Comparison of ENCODE assay signal across 17 mouse cellular contexts in genomic region chr1:82106756-82107155, GRCm38 (mm10).
"Had no signal": no experiment of that assay in that cellular context is flagged by ENCODE, and none has a peak within 500 bp of the region (broad histone marks: within the 10 kb centered on the region; RNA-seq: fewer than 3 reads in every experiment).

No protein-coding gene starts in this region.

- DNase-seq: kidney, adult 8-10 months; kidney, postnatal 10 days; kidney, postnatal 36 days; layer of hippocampus, postnatal 36 days; liver, embryonic 13.5 days; lung, adult 2 months; lung, postnatal 14 days; lung, postnatal 4 days; right cerebral cortex, adult 18-20 months; right cerebral cortex, postnatal 14 days; right cerebral cortex, postnatal 4 days; thymus, postnatal 25 days had no signal

- ATAC-seq: midbrain, embryonic 15.5 days had no signal

- H3K4me3 ChIP-seq: kidney, embryonic 15.5 days; left cerebral cortex, adult 2 months; liver, embryonic 13.5 days; midbrain, embryonic 12.5 days; midbrain, embryonic 15.5 days; stomach, embryonic 15.5 days had no signal

- H3K9ac ChIP-seq: kidney, embryonic 15.5 days; liver, embryonic 13.5 days; midbrain, embryonic 12.5 days; midbrain, embryonic 15.5 days; stomach, embryonic 15.5 days had no signal

- H3K9me3 ChIP-seq: kidney, embryonic 15.5 days; liver, embryonic 13.5 days; midbrain, embryonic 12.5 days; midbrain, embryonic 15.5 days; stomach, embryonic 15.5 days had no signal

- H3K27me3 ChIP-seq: kidney, embryonic 15.5 days; liver, embryonic 13.5 days; midbrain, embryonic 12.5 days; midbrain, embryonic 15.5 days; stomach, embryonic 15.5 days had no signal

- H3K4me1 ChIP-seq: kidney, embryonic 15.5 days; liver, embryonic 13.5 days; midbrain, embryonic 12.5 days; midbrain, embryonic 15.5 days; stomach, embryonic 15.5 days had no signal

- H3K27ac ChIP-seq: kidney, embryonic 15.5 days; left cerebral cortex, adult 2 months; liver, embryonic 13.5 days; midbrain, embryonic 12.5 days; midbrain, embryonic 15.5 days; stomach, embryonic 15.5 days had no signal

- H3K36me3 ChIP-seq: kidney, embryonic 15.5 days; liver, embryonic 13.5 days; midbrain, embryonic 12.5 days; midbrain, embryonic 15.5 days; stomach, embryonic 15.5 days had no signal

- H3K4me2 ChIP-seq: kidney, embryonic 15.5 days; liver, embryonic 13.5 days; midbrain, embryonic 12.5 days; midbrain, embryonic 15.5 days; stomach, embryonic 15.5 days had no signal
